Mouse (Mus musculus): ENCODE measurements at regions not wholly inside any gene's neighbourhood (a gene's known extent, or its start where the extent isn't known, plus 50 kb on each side); places are given as distances from the start of the nearest gene placed in this dataset.

- no peak for DNase-seq (ENCODE audit: low read depth)
Observed at GRCm38 (mm10) chr3:149819081-149819480, 828.7 kb upstream of the Adgrl2 start.

DNA sequence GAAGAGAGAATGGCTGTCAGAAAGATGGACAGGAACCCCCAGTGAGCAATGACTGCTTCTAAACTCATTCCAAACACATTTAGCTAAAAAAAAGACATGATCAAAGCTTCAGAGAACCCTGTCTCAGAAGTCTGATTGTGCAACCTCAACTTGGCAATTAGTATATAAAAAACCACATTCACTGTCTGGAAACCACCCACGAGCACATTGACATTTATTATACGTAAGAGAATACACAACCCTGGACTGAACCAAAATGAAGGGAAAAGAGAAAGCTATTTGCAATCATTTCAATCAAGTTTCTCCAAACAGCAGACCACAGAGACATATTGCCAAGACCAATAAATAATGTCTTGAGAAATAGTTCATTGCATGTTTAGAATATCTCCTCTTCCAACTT lies 820.7 kb upstream of the Adgrl2 start:
- DNase-seq (ENCODE audit: low read depth) = no peak

- DNase-seq (ENCODE audit: low read depth) = no peak
Observed at GRCm38 (mm10) chr3:149805345-149805744, 815.0 kb upstream of the Adgrl2 start.

DNA sequence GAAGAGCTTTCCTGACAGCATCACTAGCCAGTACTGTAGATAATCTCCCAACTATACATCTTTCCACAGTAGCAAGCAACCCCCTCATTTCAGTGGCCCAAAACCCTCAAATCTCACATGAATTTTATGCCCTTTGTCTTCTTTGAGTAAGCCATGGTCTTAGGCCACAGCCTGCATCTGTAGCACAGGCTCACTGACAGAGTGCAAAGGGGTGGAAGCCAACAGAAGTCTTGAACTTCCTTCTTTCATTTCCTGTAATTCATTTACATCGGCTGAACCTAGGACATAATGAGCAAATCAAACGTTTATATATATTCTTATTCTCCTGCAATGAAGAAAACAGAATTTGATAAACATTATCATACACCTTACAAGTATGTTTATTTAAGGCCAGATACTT lies 805.8 kb upstream of the Adgrl2 start:
- no peak for DNase-seq (ENCODE audit: low read depth)

DNA sequence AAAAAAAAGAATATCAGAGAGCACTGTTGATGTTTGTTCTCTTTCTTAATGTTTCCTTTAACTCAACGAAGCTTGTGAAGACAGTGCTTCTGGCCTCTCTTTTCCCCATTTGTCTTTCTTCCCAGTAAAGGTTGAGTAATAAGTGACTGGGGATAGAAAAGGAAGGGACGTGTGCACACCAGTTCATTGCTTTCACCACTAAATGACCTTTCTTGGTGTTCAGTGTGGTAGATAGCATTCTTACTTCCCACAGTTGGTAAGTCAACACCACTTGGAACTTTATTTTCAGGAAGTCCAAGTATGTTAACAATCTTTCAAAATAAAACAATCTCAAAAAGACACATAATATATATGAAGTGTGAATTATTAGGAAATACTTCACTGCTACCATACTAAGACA lies 801.2 kb upstream of the Adgrl2 start:
- DNase-seq (ENCODE audit: low read depth) = no peak

GRCm38 (mm10) chr3:149786096-149786495 lies 795.7 kb upstream of the Adgrl2 start:
- DNase-seq (ENCODE audit: low read depth) = no peak

- no peak for DNase-seq (ENCODE audit: low read depth)
Observed at GRCm38 (mm10) chr3:149783903-149784608, 793.7 kb upstream of the Adgrl2 start.

GRCm38 (mm10) chr3:149767847-149768421 lies 777.6 kb upstream of the Adgrl2 start:
- DNase-seq (ENCODE audit: low read depth) = no peak

GRCm38 (mm10) chr3:149761245-149761644 lies 770.9 kb upstream of the Adgrl2 start:
- no peak for DNase-seq (ENCODE audit: low read depth)

GRCm38 (mm10) chr3:149757910-149758592 lies 767.7 kb upstream of the Adgrl2 start:
- no peak for DNase-seq (ENCODE audit: low read depth)

GRCm38 (mm10) chr3:149736069-149736468 lies 745.7 kb upstream of the Adgrl2 start:
- DNase-seq (ENCODE audit: low read depth) = no peak

DNA sequence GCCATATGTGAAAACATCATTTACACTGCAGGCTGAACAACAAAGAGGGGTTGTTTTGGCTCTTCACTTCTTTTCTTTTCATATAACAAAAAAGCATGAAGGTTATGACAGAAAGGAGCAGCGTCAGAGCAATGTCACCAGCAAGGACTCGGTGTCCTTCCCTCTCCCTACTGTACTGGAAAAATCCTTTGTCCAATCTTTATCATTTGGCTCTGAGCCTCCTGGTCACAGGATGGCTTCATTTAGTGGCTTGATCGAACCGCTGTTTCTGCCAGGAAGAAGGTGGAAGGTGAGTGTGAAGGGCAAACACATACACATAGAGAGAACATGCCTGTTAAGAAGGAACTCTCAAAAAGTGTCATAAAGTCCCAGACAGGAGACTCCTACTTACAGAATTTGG lies 735.9 kb upstream of the Adgrl2 start:
- DNase-seq (ENCODE audit: low read depth) = no peak

- no peak for DNase-seq (ENCODE audit: low read depth)
Observed at GRCm38 (mm10) chr3:149724879-149725278, 734.5 kb upstream of the Adgrl2 start.

GRCm38 (mm10) chr3:149721832-149722231 lies 731.5 kb upstream of the Adgrl2 start:
- DNase-seq (ENCODE audit: low read depth) = no peak

- no peak for DNase-seq (ENCODE audit: low read depth)
Observed at GRCm38 (mm10) chr3:149720306-149720705, 730.0 kb upstream of the Adgrl2 start.

DNA sequence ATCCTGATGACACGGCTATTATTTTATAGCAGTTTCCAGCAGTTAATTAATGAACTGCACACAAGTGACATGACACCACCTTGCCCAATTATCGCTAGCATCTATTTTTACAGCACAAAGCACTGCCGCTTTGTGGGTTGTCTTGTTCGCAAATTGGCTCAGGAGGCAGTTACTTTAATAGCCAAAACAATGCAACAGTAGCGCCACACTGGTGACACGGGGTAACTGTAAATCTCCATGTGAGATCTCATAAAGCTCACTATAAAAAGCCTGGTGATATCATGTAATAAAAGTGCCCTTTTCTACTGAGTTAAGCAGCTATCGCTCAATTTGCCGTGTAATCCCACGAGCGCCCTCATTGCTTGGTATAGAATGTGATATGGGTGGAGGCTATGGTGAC lies 715.4 kb upstream of the Adgrl2 start:
- DNase-seq (ENCODE audit: low read depth) = no peak

GRCm38 (mm10) chr3:149705322-149705721 lies 715.0 kb upstream of the Adgrl2 start:
- no peak for DNase-seq (ENCODE audit: low read depth)

DNA sequence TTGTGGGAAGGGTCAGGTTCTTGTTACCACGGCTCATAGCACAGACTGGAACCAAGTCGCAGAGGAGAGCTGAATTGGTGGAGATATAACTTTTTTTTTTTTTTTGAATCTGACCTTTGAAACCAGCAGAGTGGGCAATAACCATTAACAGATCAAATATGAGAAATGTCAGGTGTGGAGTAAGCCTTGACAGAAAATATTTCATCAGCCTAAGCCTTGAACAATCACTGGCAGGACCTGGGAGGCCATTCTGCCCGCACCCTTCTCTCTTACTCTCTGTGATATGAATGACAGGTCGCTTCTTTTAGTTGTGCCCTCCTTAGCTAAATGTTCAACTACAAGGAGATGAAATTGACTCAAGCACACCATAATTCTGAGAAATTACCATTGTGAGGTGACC lies 714.1 kb upstream of the Adgrl2 start:
- no peak for DNase-seq (ENCODE audit: low read depth)

GRCm38 (mm10) chr3:149683561-149683960 lies 693.2 kb upstream of the Adgrl2 start:
- no peak for DNase-seq (ENCODE audit: low read depth)

- DNase-seq (ENCODE audit: low read depth) = no peak
Observed at GRCm38 (mm10) chr3:149682246-149682645, 691.9 kb upstream of the Adgrl2 start.

DNA sequence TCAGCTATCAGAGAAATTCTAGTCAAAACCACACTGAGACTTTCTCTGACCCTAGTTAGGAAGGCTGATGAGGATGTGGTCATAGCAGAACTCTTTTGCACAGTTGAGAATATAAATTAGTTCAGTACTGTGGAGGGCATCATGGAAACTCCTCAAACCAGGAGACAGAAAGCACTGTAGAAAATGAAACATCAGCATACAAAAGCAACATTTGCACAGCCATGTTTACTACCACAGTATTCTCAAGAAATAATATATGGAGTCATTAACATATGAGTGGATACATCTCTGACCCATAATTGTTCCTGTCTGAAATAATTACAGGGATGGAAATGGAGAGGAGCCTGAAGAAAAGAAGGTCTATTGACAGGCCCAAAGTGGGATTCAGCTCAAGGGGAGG lies 683.6 kb upstream of the Adgrl2 start:
- DNase-seq (ENCODE audit: low read depth) = no peak

DNA sequence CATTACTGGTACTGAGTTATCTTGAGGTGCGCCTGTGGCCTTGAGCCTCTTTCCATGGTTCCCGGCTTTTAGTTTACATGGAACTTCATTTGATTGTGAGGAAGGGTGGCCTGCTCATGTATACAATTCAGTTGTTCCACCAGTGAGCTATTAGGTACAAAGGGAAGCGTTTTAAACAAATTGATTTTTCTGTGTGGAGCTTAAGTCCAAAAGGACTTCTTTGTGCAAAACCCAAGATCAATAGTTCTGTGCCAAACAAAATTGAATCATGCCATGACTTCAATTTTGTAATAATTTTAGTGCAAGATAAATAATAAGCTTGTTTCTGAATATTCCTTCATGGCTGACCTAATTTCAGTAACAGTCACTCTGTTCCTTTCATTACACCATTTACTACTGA lies 674.3 kb upstream of the Adgrl2 start:
- DNase-seq (ENCODE audit: low read depth) = no peak

DNA sequence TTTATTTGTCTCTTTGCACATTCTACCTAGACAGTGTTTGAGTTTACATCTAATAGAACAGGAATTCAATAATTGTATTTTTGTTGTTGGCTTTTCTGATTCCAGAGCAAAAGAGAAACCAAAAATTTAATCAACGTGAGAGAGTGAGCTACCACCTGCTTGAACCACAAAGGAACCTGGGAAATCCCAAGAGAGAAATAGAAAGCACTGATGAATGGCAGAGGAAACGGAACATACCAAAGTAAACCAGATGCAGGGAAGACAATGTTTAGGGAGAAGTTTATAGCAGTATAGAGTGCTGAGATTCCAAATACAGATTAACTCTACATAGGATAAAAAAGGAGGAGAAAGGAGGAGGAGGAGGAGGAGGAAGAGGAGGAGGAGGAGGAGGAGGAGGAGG lies 648.0 kb upstream of the Adgrl2 start:
- no peak for DNase-seq (ENCODE audit: low read depth)

All from gonadal fat pad, adult 2 months (tissue).